Mouse (Mus musculus): Measurements from ENCODE around the gene Bsn. TPM values are rescaled to one million over a fixed set of nuclear protein-coding genes. Genes with fewer than 3 reads are reported as not detected.

Gene Bsn
- polyA plus RNA-seq, 1 experiment from 2014 or later, result 1.1 TPM

GRCm38 (mm10) chr9:108128248-108128647 is 61.9 kb downstream of the Bsn start:
- no peak for DNase-seq (ENCODE audit: low spot score)
- H3K9me3 ChIP-seq (replicated peaks), result no peaks in the 10 kb centered on the region
- 0 out of 2 replicates have a peak, but pooled peaks cover under 1% of the 10 kb centered on the region for H3K4me1 ChIP-seq
- 86% methylated on average over 11 of the region's 11 CpGs for WGBS
- peaks cover 10% of the 10 kb centered on the region; the same call in 1 of the 2 replicates for H3K36me3 ChIP-seq
- H3K4me3 ChIP-seq, result no peak overlapping the region
- H3K27me3 ChIP-seq (ENCODE audit: low read depth, poor library complexity, severe bottlenecking), result no peaks in the 10 kb centered on the region
- H3K27ac ChIP-seq (replicated peaks), result no peak overlapping the region; the same call in 1 of the 2 replicates

DNA sequence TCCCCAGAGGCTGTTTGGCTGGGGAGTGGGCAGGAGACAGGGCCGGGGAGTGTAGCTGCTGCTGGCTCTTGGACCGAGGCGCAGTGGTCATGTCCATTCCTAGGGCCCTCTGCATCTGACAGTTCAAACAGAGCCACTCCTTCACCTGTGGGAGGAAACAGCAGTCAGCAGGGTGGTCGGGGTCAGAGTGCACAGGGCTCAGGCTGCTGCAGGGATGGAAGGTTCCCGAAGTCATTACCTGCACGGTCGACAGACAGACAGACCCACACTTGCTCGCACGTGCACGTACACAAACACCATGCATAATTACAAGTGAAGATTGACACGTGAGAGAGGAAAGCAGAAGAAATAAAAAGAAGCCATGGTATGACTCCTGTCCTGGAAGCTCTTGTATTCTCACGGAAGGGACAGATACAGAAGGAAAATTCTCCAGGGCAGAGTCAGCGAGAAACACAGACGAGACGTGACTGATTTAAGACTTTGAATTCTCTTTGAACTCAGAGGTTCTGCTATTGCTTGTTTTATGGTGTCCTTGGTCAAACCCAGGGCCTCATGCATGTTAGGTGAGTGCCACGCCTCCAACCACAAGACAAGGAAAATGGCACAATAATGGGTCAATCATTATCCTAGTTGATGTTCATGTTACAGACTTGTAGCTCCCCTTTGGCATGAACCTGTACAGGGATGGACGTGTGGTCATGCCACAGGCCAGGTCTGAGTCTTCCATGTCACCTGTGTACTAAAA is 63.6 kb downstream of the Bsn start:
- no peak for DNase-seq (ENCODE audit: low spot score)
- Histone ChIP-seq H3K4me3 (no peak overlapping the region), H3K27me3 (ENCODE audit: low read depth, poor library complexity, severe bottlenecking) (no peaks in the 10 kb centered on the region), H3K4me1 (no peaks in the 10 kb centered on the region), H3K36me3 (peaks cover 10% of the 10 kb centered on the region; the same call in 1 of the 2 replicates), H3K27ac (replicated peaks) (peak overlapping the region; percentile 33; the same call in 1 of the 2 replicates), H3K9me3 (replicated peaks) (no peaks in the 10 kb centered on the region)
- 87% methylated on average over 17 of the region's 17 CpGs for WGBS

- H3K27ac ChIP-seq (replicated peaks), result no peak overlapping the region
- no peaks in the 10 kb centered on the region for H3K27me3 ChIP-seq (ENCODE audit: low read depth, poor library complexity, severe bottlenecking)
- H3K4me1 ChIP-seq, result no peaks in the 10 kb centered on the region
- 89% methylated on average over 8 of the region's 8 CpGs for WGBS
- peaks cover 10% of the 10 kb centered on the region; the same call in 1 of the 2 replicates for H3K36me3 ChIP-seq
- no peaks in the 10 kb centered on the region for H3K9me3 ChIP-seq (replicated peaks)
- no peak for DNase-seq (ENCODE audit: low spot score)
- no peak overlapping the region for H3K4me3 ChIP-seq
These were observed 64.5 kb downstream of the Bsn start for GRCm38 (mm10) chr9:108125731-108126130.

DNA sequence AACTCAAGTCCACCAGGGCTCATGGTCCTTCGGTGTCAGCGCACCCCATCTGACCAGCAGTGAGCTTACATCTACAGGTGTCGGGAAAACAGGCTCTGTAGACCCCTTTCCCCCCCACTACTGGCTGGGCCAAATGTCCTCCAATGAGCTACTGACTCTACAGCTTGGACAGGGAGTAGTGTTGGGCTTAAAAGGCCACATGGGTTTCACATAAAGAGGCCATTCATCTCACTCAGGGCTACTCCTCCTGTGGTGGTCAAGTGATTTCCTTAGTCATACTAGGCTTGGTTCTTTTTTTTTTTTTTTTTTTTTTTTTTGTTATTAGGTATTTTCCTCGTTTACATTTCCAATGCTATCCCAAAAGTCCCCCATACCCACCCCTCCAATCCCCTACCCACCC is 66.3 kb downstream of the Bsn start:
- H3K9me3 ChIP-seq (replicated peaks), result no peaks in the 10 kb centered on the region
- no peaks in the 10 kb centered on the region for H3K27me3 ChIP-seq (ENCODE audit: low read depth, poor library complexity, severe bottlenecking)
- WGBS, result 79% methylated on average over 4 of the region's 4 CpGs
- H3K4me1 ChIP-seq, result peaks cover 9% of the 10 kb centered on the region; the same call in 1 of the 2 replicates
- no peak overlapping the region for H3K4me3 ChIP-seq
- no peak for DNase-seq (ENCODE audit: low spot score)
- no peak overlapping the region for H3K27ac ChIP-seq (replicated peaks)
- peaks cover 10% of the 10 kb centered on the region; the same call in 1 of the 2 replicates for H3K36me3 ChIP-seq

GRCm38 (mm10) chr9:108121170-108121969 is 68.8 kb downstream of the Bsn start:
- no peak for DNase-seq (ENCODE audit: low spot score)
- Histone ChIP-seq H3K36me3 (peaks cover 20% of the 10 kb centered on the region), H3K27ac (replicated peaks) (no peak overlapping the region), H3K27me3 (ENCODE audit: low read depth, poor library complexity, severe bottlenecking) (peaks cover 2% of the 10 kb centered on the region; the same call in 1 of the 2 replicates), H3K4me3 (no peak overlapping the region), H3K9me3 (replicated peaks) (no peaks in the 10 kb centered on the region), H3K4me1 (peaks cover 15% of the 10 kb centered on the region)
- 92% methylated on average over 10 of the region's 10 CpGs for WGBS

GRCm38 (mm10) chr9:108120671-108121070 is 69.5 kb downstream of the Bsn start:
- no peak for DNase-seq (ENCODE audit: low spot score)

GRCm38 (mm10) chr9:108119891-108120411 is 70.2 kb downstream of the Bsn start:
- no peak for DNase-seq (ENCODE audit: low spot score)
- Histone ChIP-seq H3K36me3 (peaks cover 24% of the 10 kb centered on the region), H3K27ac (replicated peaks) (no peak overlapping the region), H3K4me3 (no peak overlapping the region), H3K4me1 (peaks cover 15% of the 10 kb centered on the region), H3K9me3 (replicated peaks) (no peaks in the 10 kb centered on the region), H3K27me3 (ENCODE audit: low read depth, poor library complexity, severe bottlenecking) (peaks cover 16% of the 10 kb centered on the region)
- WGBS, result 64% methylated on average over 11 of the region's 11 CpGs

More at GRCm38 (mm10) chr9:108120671-108121070, 69.5 kb downstream of the Bsn start:
- Histone ChIP-seq H3K9me3 (replicated peaks) (no peaks in the 10 kb centered on the region), H3K27me3 (ENCODE audit: low read depth, poor library complexity, severe bottlenecking) (peaks cover 9% of the 10 kb centered on the region), H3K4me1 (peaks cover 15% of the 10 kb centered on the region), H3K36me3 (peaks cover 22% of the 10 kb centered on the region), H3K4me3 (no peak overlapping the region), H3K27ac (replicated peaks) (0 out of 2 replicates have a peak overlapping the region, but pooled peaks have one; percentile 17)
- WGBS, result 93% methylated on average over 8 of the region's 8 CpGs

DNA sequence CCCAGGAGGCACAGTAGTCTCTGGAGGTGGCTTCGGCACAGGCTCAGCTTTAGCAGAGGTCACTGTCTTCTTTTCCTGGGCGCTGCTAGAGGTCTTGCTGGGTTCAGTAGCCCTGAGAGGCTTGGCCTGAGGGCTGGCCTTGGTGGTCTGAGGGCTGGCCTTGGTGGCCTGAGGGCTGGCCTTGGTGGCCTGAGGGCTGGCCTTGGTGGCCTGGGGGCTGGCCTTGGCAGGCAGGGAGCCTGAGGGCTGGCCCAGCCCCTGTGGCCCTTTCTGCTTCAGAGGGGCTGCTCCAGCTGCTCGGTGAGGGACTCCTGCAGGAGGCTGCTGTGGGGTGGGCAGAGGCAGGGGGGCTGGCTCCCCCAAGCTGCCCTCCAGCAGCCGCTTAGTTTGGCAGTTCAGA is 73.0 kb downstream of the Bsn start:
- Histone ChIP-seq H3K27me3 (ENCODE audit: low read depth, poor library complexity, severe bottlenecking) (peaks cover 44% of the 10 kb centered on the region), H3K36me3 (peaks cover 49% of the 10 kb centered on the region), H3K27ac (replicated peaks) (peak overlapping the region; percentile 43; the same call in 1 of the 2 replicates), H3K9me3 (replicated peaks) (no peaks in the 10 kb centered on the region), H3K4me1 (peaks cover 15% of the 10 kb centered on the region), H3K4me3 (no peak overlapping the region)
- WGBS, result 55% methylated on average over 4 of the region's 4 CpGs
- DNase-seq (ENCODE audit: low spot score), result no peak

DNA sequence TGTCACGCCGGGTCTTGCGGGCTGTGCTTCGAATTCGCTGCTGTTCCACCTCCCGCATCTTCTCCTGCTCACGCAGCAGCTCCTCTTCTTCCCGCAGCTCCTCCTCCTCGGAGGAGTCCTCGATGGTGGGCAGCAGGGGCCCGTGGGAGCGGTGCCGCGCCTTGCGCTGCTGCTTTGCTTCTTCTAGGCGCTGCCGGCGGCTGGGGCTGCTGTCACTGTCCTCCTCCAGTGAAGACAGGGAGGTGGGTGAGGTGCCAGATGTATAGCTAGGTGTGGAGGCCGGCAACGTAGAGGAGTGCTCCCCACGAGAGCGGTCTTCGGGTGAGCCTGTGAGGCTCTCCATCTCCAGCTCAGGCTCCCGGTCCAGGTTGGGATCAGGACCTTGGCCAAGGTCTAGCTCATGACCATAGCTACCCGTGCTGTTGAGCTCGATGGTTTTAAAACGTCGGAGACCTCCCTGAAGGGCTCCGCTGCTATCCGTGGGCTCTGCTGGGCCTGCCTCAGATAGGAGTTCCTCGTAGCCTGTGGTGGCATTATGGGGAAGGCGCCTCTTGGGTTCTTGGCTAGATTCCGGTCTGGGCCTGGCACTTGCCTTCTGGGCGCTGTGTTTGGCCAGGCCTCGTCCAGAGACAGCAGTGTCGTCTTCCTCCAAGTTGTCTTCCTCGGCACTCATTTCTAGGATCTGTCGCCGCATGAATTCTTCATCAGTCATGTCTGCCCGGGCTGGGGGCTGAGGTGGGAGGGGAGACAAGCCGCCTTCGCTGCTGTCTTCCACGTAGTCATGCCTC is 74.7 kb downstream of the Bsn start:
- H3K27ac ChIP-seq (replicated peaks), result no peak overlapping the region
- H3K9me3 ChIP-seq (replicated peaks), result no peaks in the 10 kb centered on the region
- no peak for DNase-seq (ENCODE audit: low spot score)
- peaks cover 29% of the 10 kb centered on the region for H3K4me1 ChIP-seq
- 73% methylated on average over 43 of the region's 43 CpGs for WGBS
- H3K4me3 ChIP-seq, result no peak overlapping the region
- peaks cover 61% of the 10 kb centered on the region for H3K27me3 ChIP-seq (ENCODE audit: low read depth, poor library complexity, severe bottlenecking)
- peaks cover 55% of the 10 kb centered on the region for H3K36me3 ChIP-seq

GRCm38 (mm10) chr9:108112719-108113340 is 77.4 kb downstream of the Bsn start:
- no peaks in the 10 kb centered on the region for H3K9me3 ChIP-seq (replicated peaks)
- peaks cover 74% of the 10 kb centered on the region for H3K27me3 ChIP-seq (ENCODE audit: low read depth, poor library complexity, severe bottlenecking)
- H3K4me1 ChIP-seq, result peaks cover 26% of the 10 kb centered on the region
- H3K4me3 ChIP-seq, result no peak overlapping the region
- 94% methylated on average over 18 of the region's 18 CpGs for WGBS
- H3K27ac ChIP-seq (replicated peaks), result no peak overlapping the region
- peaks cover 57% of the 10 kb centered on the region for H3K36me3 ChIP-seq
- DNase-seq (ENCODE audit: low spot score), result no peak

DNA sequence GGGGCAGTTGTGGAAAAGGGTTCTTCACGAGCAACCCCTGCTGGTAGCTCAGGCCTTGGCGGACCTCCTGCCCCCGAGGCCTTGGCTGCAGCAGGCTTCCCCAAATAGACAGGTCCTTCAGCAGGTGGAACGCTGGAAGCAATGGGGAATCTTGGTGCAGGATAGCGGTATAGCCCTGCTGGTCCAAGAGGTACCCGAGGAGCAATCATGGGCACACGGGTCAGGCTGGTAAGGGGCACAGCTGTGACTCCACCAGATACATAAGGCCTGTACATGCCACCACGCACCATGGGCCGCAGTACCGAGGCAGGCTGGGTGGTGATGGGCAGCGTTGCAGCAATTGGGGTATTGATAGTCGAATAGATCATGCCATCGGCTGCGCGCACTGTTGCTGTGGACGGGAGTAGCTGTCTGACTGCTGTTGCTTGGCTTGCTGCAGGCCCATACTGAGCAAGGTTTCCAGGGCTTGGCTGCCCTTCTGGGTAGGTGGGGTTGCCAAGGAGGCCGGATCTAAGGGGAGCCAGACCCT is 78.5 kb downstream of the Bsn start:
- WGBS, result 77% methylated on average over 17 of the region's 17 CpGs
- H3K27ac ChIP-seq (replicated peaks), result peak overlapping the region; percentile 69
- peaks cover 61% of the 10 kb centered on the region for H3K36me3 ChIP-seq
- H3K27me3 ChIP-seq (ENCODE audit: low read depth, poor library complexity, severe bottlenecking), result peaks cover 78% of the 10 kb centered on the region
- H3K4me3 ChIP-seq, result peak overlapping the region; percentile 48
- H3K9me3 ChIP-seq (replicated peaks), result no peaks in the 10 kb centered on the region
- no peak for DNase-seq (ENCODE audit: low spot score)
- H3K4me1 ChIP-seq, result peaks cover 20% of the 10 kb centered on the region

Measured in midbrain, embryonic 10.5 days (tissue).